Mouse (Mus musculus): ENCODE measurements around the gene Rplp1. TPM values are rescaled to one million over a fixed set of nuclear protein-coding genes. Genes with fewer than 3 reads are reported as not detected.

Gene Rplp1
- polyA plus RNA-seq, 1 experiment from 2014 or later: 913 TPM

GRCm38 (mm10) chr9:61910526-61911256 lies 3.7 kb downstream of the Rplp1 start:
- Histone ChIP-seq H3K4me2 (no peak overlapping the region), H3K27me3 (replicated peaks) (no peaks in the 10 kb centered on the region), H3K4me1 (peaks cover 32% of the 10 kb centered on the region), H3K9ac (no peak overlapping the region), H3K36me3 (peaks cover 23% of the 10 kb centered on the region), H3K9me3 (no peaks in the 10 kb centered on the region), H3K27ac (replicated peaks) (no peak overlapping the region), H3K4me3 (no peak overlapping the region)
- no peak for ATAC-seq (ENCODE audit: extremely low read depth, insufficient number of reproducible peaks, low FRiP score, low TSS enrichment)
- 27% methylated on average over 20 of the region's 20 CpGs for WGBS

GRCm38 (mm10) chr9:61909633-61910032 lies 4.7 kb downstream of the Rplp1 start:
- Histone ChIP-seq H3K4me2 (no peak overlapping the region), H3K4me3 (no peak overlapping the region), H3K4me1 (peaks cover 25% of the 10 kb centered on the region), H3K27ac (replicated peaks) (no peak overlapping the region), H3K27me3 (replicated peaks) (peaks cover 8% of the 10 kb centered on the region; the same call in 1 of the 2 replicates), H3K9me3 (no peaks in the 10 kb centered on the region), H3K9ac (no peak overlapping the region), H3K36me3 (peaks cover 23% of the 10 kb centered on the region)
- 81% methylated on average over 1 of the region's 1 CpGs for WGBS
- no peak for ATAC-seq (ENCODE audit: extremely low read depth, insufficient number of reproducible peaks, low FRiP score, low TSS enrichment)

- Histone ChIP-seq H3K27me3 (replicated peaks) (peaks cover 9% of the 10 kb centered on the region; the same call in 1 of the 2 replicates), H3K9me3 (no peaks in the 10 kb centered on the region), H3K36me3 (peaks cover 23% of the 10 kb centered on the region), H3K27ac (replicated peaks) (no peak overlapping the region), H3K4me1 (peaks cover 28% of the 10 kb centered on the region), H3K4me2 (no peak overlapping the region), H3K4me3 (no peak overlapping the region), H3K9ac (no peak overlapping the region)
- no peak for ATAC-seq (ENCODE audit: extremely low read depth, insufficient number of reproducible peaks, low FRiP score, low TSS enrichment)
- WGBS: 86% methylated on average over 11 of the region's 11 CpGs
Observed at GRCm38 (mm10) chr9:61908832-61909407, 5.4 kb downstream of the Rplp1 start.

GRCm38 (mm10) chr9:61908341-61908740 lies 6.0 kb downstream of the Rplp1 start:
- H3K4me3 ChIP-seq: no peak overlapping the region
- peaks cover 14% of the 10 kb centered on the region; the same call in 1 of the 2 replicates for H3K27me3 ChIP-seq (replicated peaks)
- H3K9me3 ChIP-seq: no peaks in the 10 kb centered on the region
- H3K4me2 ChIP-seq: no peak overlapping the region
- H3K36me3 ChIP-seq: peaks cover 20% of the 10 kb centered on the region
- ATAC-seq (ENCODE audit: extremely low read depth, insufficient number of reproducible peaks, low FRiP score, low TSS enrichment): no peak
- 79% methylated on average over 3 of the region's 3 CpGs for WGBS
- no peak overlapping the region for H3K9ac ChIP-seq
- peaks cover 23% of the 10 kb centered on the region for H3K4me1 ChIP-seq
- no peak overlapping the region for H3K27ac ChIP-seq (replicated peaks)

GRCm38 (mm10) chr9:61907621-61908295 lies 6.6 kb downstream of the Rplp1 start:
- H3K27ac ChIP-seq (replicated peaks): no peak overlapping the region
- H3K9ac ChIP-seq: no peak overlapping the region
- peaks cover 18% of the 10 kb centered on the region for H3K27me3 ChIP-seq (replicated peaks)
- ATAC-seq (ENCODE audit: extremely low read depth, insufficient number of reproducible peaks, low FRiP score, low TSS enrichment): no peak
- H3K9me3 ChIP-seq: no peaks in the 10 kb centered on the region
- no peak overlapping the region for H3K4me3 ChIP-seq
- H3K4me2 ChIP-seq: no peak overlapping the region
- peaks cover 18% of the 10 kb centered on the region for H3K4me1 ChIP-seq
- H3K36me3 ChIP-seq: peaks cover 14% of the 10 kb centered on the region
- 64% methylated on average over 4 of the region's 4 CpGs for WGBS

- H3K9me3 ChIP-seq: no peaks in the 10 kb centered on the region
- H3K36me3 ChIP-seq: peaks cover 5% of the 10 kb centered on the region
- WGBS: 60% methylated on average over 10 of the region's 10 CpGs
- no peak overlapping the region for H3K9ac ChIP-seq
- no peak overlapping the region for H3K27ac ChIP-seq (replicated peaks)
- H3K4me2 ChIP-seq: no peak overlapping the region
- no peak overlapping the region for H3K4me3 ChIP-seq
- peaks cover 26% of the 10 kb centered on the region for H3K27me3 ChIP-seq (replicated peaks)
- ATAC-seq (ENCODE audit: extremely low read depth, insufficient number of reproducible peaks, low FRiP score, low TSS enrichment): no peak
- peaks cover 9% of the 10 kb centered on the region for H3K4me1 ChIP-seq
Observed at GRCm38 (mm10) chr9:61906912-61907311, 7.4 kb downstream of the Rplp1 start.

GRCm38 (mm10) chr9:61905576-61905975 lies 8.8 kb downstream of the Rplp1 start:
- Histone ChIP-seq H3K4me2 (no peak overlapping the region), H3K9me3 (no peaks in the 10 kb centered on the region), H3K27me3 (replicated peaks) (peaks cover 39% of the 10 kb centered on the region), H3K9ac (no peak overlapping the region), H3K27ac (replicated peaks) (no peak overlapping the region), H3K4me3 (no peak overlapping the region), H3K4me1 (peaks cover 3% of the 10 kb centered on the region; the same call in 1 of the 2 replicates), H3K36me3 (no peaks in the 10 kb centered on the region)
- 81% methylated on average over 5 of the region's 5 CpGs for WGBS
- ATAC-seq (ENCODE audit: extremely low read depth, insufficient number of reproducible peaks, low FRiP score, low TSS enrichment): no peak

- no peak overlapping the region for H3K4me3 ChIP-seq
- 0 out of 2 replicates have a peak overlapping the region, but pooled peaks have one; percentile 24 for H3K9ac ChIP-seq
- WGBS: 23% methylated on average over 7 of the region's 7 CpGs
- H3K27ac ChIP-seq (replicated peaks): no peak overlapping the region
- no peaks in the 10 kb centered on the region for H3K36me3 ChIP-seq
- no peak overlapping the region for H3K4me2 ChIP-seq
- no peaks in the 10 kb centered on the region for H3K9me3 ChIP-seq
- peaks cover 6% of the 10 kb centered on the region; the same call in 1 of the 2 replicates for H3K4me1 ChIP-seq
- no peak for ATAC-seq (ENCODE audit: extremely low read depth, insufficient number of reproducible peaks, low FRiP score, low TSS enrichment)
- peaks cover 50% of the 10 kb centered on the region for H3K27me3 ChIP-seq (replicated peaks)
Observed at GRCm38 (mm10) chr9:61904201-61904600, 10.1 kb downstream of the Rplp1 start.

- Histone ChIP-seq H3K9me3 (no peaks in the 10 kb centered on the region), H3K27me3 (replicated peaks) (peaks cover 63% of the 10 kb centered on the region), H3K4me3 (no peak overlapping the region), H3K36me3 (no peaks in the 10 kb centered on the region), H3K4me2 (no peak overlapping the region), H3K9ac (no peak overlapping the region), H3K4me1 (peaks cover 6% of the 10 kb centered on the region; the same call in 1 of the 2 replicates), H3K27ac (replicated peaks) (no peak overlapping the region)
- 65% methylated on average over 9 of the region's 9 CpGs for WGBS
- no peak for ATAC-seq (ENCODE audit: extremely low read depth, insufficient number of reproducible peaks, low FRiP score, low TSS enrichment)
Observed at GRCm38 (mm10) chr9:61902445-61902844, 11.9 kb downstream of the Rplp1 start.

GRCm38 (mm10) chr9:61901574-61901973 lies 12.8 kb downstream of the Rplp1 start:
- H3K36me3 ChIP-seq: no peaks in the 10 kb centered on the region

GRCm38 (mm10) chr9:61899804-61900203 lies 14.5 kb downstream of the Rplp1 start:
- Histone ChIP-seq H3K4me2 (peak overlapping the region; percentile 42), H3K4me1 (peaks cover 6% of the 10 kb centered on the region; the same call in 1 of the 2 replicates), H3K27me3 (replicated peaks) (peaks cover 83% of the 10 kb centered on the region), H3K4me3 (no peak overlapping the region), H3K9ac (0 out of 2 replicates have a peak overlapping the region, but pooled peaks have one; percentile 21), H3K36me3 (no peaks in the 10 kb centered on the region), H3K9me3 (no peaks in the 10 kb centered on the region), H3K27ac (replicated peaks) (no peak overlapping the region)
- no peak for ATAC-seq (ENCODE audit: extremely low read depth, insufficient number of reproducible peaks, low FRiP score, low TSS enrichment)
- 4% methylated on average over 16 of the region's 16 CpGs for WGBS

More at GRCm38 (mm10) chr9:61901574-61901973, 12.8 kb downstream of the Rplp1 start:
- Histone ChIP-seq H3K27me3 (replicated peaks) (peaks cover 71% of the 10 kb centered on the region), H3K4me1 (peaks cover 6% of the 10 kb centered on the region; the same call in 1 of the 2 replicates), H3K9ac (no peak overlapping the region), H3K9me3 (no peaks in the 10 kb centered on the region), H3K27ac (replicated peaks) (no peak overlapping the region), H3K4me2 (no peak overlapping the region), H3K4me3 (no peak overlapping the region)
- no peak for ATAC-seq (ENCODE audit: extremely low read depth, insufficient number of reproducible peaks, low FRiP score, low TSS enrichment)
- 77% methylated on average over 4 of the region's 4 CpGs for WGBS
